Mouse (Mus musculus) lung, embryonic 15.5 days (tissue): ENCODE measurements around the gene Frat2. TPM values are rescaled to one million over a fixed set of nuclear protein-coding genes. Genes with fewer than 3 reads are reported as not detected.
"Not testable (repeated sequence)": the region's sequence is repeated elsewhere in the genome, so short reads cannot be mapped to it uniquely, and the experiment has no call there.

ENCODE experiments used
- ATAC-seq: fragments of 200-750 bp; cut with Nextera tagmentation; 2 replicates; pipeline ENCODE4 v1.8.0; 2017; ENCODE audit warnings: moderate number of reproducible peaks, borderline replicate concordance; ENCODE audit not compliant: low FRiP score, low TSS enrichment; ENCODE audit errors: extremely low read depth
- H3K27ac ChIP-seq: fragments of 300-500 bp; sonication (generic); 2 replicates; pipeline ENCODE4 v1.5.1; 2015; ENCODE audit warnings: moderate library complexity, mild to moderate bottlenecking, inconsistent platforms
- H3K27me3 ChIP-seq: fragments of 300-500 bp; sonication (generic); 2 replicates; pipeline ENCODE4 v1.6.1; 2015; ENCODE audit warnings: inconsistent platforms
- H3K36me3 ChIP-seq: fragments of 300-500 bp; sonication (generic); 2 replicates; pipeline ENCODE4 v1.6.1; 2015; ENCODE audit warnings: inconsistent platforms
- H3K4me1 ChIP-seq: fragments of 300-500 bp; sonication (generic); 2 replicates; pipeline ENCODE4 v1.6.1; 2015; ENCODE audit warnings: inconsistent platforms
- H3K4me2 ChIP-seq: fragments of 300-500 bp; sonication (generic); 2 replicates; pipeline ENCODE4 v1.6.1; 2015; ENCODE audit warnings: inconsistent platforms, mild to moderate bottlenecking, moderate library complexity
- H3K4me3 ChIP-seq: fragments of 300-500 bp; sonication (generic); 2 replicates; pipeline ENCODE4 v1.5.1; 2015; ENCODE audit warnings: mild to moderate bottlenecking, inconsistent platforms
- H3K9ac ChIP-seq: fragments of 300-500 bp; sonication (generic); 2 replicates; pipeline ENCODE4 v1.6.1; 2015; ENCODE audit warnings: inconsistent platforms
- H3K9me3 ChIP-seq: fragments of 300-500 bp; sonication (generic); 2 replicates; pipeline ENCODE4 v1.6.1; 2016; ENCODE audit warnings: inconsistent platforms
- WGBS: fragments of 180-500 bp; shearing (Covaris S2); methylation state at CpG from one replicate; pipeline ENCODE4 v1.1.7; 2015; 5-methylcytosine and 5-hydroxymethylcytosine counted together
- polyA plus RNA-seq: library from polyadenylated mRNA; unstranded; fragments of >200 nt; fragmentation: Nextera tagmentation; extraction: Ambion mirVana; gene quantifications from 2 replicates; pipeline ENCODE4 v1.2.1, GENCODE M21; 2015

Frat2 gene
- polyA plus RNA-seq, 1 experiment from 2014 or later: 4.4 TPM

DNA sequence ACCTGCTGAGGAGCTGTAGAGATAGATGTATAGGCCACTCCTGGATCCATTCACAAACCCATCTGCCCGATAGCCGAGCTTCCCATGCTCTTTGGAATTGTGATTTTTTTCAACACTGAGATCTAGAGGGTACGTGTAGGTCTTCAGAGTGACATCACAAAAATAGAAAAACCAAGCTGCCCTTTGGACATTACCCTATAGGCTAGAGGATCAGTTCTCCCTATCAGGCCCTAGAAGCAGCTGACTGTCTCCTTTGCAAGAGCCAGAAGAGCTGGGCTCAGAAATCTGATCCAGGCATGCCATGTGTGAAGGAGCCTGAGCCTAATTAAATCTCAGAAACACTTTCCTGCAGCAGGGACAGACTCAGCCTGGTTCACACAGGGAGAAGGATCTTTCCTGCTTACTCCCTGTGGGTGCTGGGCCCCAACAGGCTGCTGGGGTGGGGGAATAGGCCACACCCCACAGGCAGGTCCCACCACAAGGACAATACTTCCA lies 9.9 kb upstream of the Frat2 start:
- Histone ChIP-seq H3K27ac (no peak overlapping the region), H3K4me3 (no peak overlapping the region), H3K4me1 (no peaks in the 10 kb centered on the region), H3K9ac (no peak overlapping the region), H3K36me3 (peaks cover 6% of the 10 kb centered on the region; the same call in 1 of the 2 replicates), H3K27me3 (no peaks in the 10 kb centered on the region), H3K4me2 (no peak overlapping the region), H3K9me3 (no peaks in the 10 kb centered on the region)
- ATAC-seq: no peak
- WGBS: 60% methylated on average over 3 of the region's 3 CpGs

DNA sequence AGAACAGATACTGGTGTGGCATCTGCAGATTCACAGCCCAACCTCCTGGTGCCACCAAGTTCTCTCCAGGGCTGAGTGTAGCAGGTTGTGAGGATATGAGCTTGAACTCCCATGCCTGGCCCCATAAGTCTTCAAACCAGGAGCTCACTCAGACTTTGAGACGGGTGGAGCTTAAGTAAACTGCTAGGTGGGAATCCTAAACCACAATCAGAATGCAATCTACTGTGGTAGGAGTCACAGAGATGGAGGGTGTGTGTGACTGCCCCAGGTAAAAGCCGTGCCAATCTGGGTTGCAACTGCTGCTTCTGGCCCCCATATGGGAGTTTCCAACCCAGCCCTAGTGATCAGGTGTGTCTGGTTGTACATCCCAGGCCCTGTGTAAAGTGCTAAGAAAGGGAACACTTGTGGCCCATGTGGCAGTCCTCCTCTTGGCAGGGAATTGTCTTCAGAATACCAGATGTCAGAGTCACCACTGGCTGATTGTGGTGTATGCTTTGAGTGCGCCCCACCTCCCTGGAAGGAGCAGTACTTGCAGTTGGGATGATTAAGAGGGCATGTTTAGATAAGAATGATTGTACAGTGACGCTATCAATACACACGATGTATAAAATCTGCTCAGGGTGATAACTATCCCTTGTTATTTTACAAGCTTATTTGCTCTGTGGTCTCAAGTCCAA lies 9.3 kb upstream of the Frat2 start:
- WGBS: 49% methylated on average over 5 of the region's 5 CpGs
- Histone ChIP-seq H3K27ac (no peak overlapping the region), H3K4me1 (no peaks in the 10 kb centered on the region), H3K9ac (no peak overlapping the region), H3K4me2 (no peak overlapping the region), H3K4me3 (no peak overlapping the region), H3K9me3 (no peaks in the 10 kb centered on the region), H3K27me3 (no peaks in the 10 kb centered on the region), H3K36me3 (peaks cover 3% of the 10 kb centered on the region; the same call in 1 of the 2 replicates)
- no peak for ATAC-seq

DNA sequence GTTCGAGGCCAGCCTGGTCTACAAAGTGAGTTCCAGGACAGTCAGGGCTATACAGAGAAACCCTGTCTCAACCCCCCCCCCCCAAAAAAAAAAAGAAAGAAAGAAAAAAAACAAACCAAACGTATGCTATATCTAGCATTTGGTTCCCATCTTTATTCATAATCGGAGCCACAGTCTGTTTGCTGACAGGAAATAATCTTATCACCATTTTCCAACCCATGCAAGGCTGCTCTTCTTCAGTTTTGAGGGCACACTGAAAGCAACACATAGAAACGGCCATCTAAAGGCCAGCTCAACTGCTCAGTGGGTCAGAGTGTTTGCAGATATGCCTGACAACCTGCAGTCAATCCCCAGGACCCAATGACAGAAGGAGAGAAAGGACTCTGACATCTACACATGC lies 4.5 kb upstream of the Frat2 start:
- no peak for ATAC-seq
- no peaks in the 10 kb centered on the region for H3K27me3 ChIP-seq
- 70% methylated on average over 4 of the region's 4 CpGs for WGBS

DNA sequence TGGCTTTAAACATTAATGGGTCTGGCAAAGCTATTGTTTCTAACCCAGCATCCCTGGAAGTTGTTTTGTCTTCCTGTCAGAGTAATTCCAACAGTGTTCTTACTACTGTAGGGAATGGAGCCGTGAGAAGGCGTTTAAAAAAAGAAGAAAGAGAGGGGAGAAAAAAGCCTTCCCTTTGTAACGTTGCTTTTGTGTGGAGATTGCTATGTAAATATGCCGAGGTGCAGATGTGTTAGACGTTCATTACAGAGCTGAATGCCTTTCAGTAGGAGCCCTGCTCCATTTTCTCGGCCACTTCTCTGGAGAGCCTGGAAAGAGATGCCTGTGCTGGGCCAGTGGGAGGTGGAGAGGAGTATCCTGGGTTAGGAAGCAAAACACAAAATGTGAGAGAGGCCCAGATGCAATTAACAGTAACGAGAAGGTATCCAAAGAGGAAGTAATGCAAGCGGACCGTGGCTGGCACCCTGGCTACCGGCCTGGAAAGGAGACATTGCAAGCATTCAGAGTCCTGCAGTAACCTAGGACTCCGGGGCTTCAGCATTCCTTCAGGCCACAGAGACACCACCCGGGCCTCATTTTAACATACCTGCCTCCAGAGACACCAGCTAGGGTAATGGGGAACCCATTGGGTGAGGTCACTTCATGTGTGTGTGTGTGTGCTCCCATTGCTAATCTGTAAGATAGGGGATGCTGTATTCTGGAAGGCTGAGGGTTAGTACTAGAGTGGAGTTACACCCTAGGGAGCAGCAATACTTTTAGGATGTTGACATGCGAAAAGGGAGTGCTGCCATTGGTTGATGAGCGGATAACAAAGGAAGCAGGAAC lies 3.0 kb upstream of the Frat2 start:
- ATAC-seq: no peak
- H3K27me3 ChIP-seq: peaks cover 7% of the 10 kb centered on the region; the same call in 1 of the 2 replicates
- H3K4me3 ChIP-seq: no peak overlapping the region
- no peak overlapping the region for H3K4me2 ChIP-seq
- 33% methylated on average over 14 of the region's 14 CpGs for WGBS
- no peaks in the 10 kb centered on the region for H3K36me3 ChIP-seq
- no peaks in the 10 kb centered on the region for H3K9me3 ChIP-seq
- H3K27ac ChIP-seq: peak overlapping the region; percentile 25
- no peak overlapping the region for H3K9ac ChIP-seq
- H3K4me1 ChIP-seq: peaks cover 21% of the 10 kb centered on the region

More for the DNA sequence above, 4.5 kb upstream of the Frat2 start:
- Histone ChIP-seq H3K4me2 (no peak overlapping the region), H3K9me3 (no peaks in the 10 kb centered on the region), H3K9ac (no peak overlapping the region), H3K4me1 (peaks cover 14% of the 10 kb centered on the region), H3K4me3 (no peak overlapping the region), H3K36me3 (no peaks in the 10 kb centered on the region), H3K27ac (no peak overlapping the region)

DNA sequence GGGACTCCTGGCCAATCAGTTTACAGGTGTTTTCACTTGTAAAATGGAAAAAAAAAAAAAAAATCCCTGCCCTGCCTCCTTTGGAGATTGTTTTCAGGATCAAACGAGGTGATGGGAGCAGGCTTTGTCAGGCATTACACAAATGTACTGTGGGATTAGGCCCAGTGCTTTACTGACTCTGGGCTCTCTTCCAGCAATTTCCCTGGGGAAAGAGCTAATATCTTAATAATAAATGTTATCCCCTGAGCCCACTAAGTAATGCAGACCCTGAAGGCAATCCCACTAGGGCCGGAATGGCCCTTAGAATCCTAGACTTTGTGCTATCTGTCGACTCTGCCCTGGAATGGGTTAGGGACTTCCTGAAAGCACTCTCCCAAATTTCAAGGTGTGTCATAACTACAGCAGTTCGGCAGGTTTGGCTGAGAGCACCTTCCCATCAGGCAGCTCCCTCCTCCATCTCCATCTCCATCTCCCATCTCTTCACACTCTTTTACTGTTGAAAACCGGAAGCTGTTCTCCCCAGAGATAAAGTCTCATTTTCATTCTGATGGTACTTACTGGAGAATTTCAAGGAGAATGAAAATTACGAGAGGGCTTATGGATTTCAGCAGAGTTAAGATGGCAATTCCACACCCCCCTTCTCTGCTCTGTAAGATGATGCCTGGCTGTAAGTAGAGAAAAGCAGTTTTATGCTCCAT lies 2.2 kb upstream of the Frat2 start:
- Histone ChIP-seq H3K9ac (no peak overlapping the region), H3K9me3 (no peaks in the 10 kb centered on the region), H3K4me3 (no peak overlapping the region), H3K36me3 (no peaks in the 10 kb centered on the region), H3K27me3 (peaks cover 10% of the 10 kb centered on the region; the same call in 1 of the 2 replicates), H3K4me1 (peaks cover 21% of the 10 kb centered on the region), H3K4me2 (no peak overlapping the region), H3K27ac (0 out of 2 replicates have a peak overlapping the region, but pooled peaks have one; percentile 25)
- no peak for ATAC-seq
- 33% methylated on average over 6 of the region's 6 CpGs for WGBS

DNA sequence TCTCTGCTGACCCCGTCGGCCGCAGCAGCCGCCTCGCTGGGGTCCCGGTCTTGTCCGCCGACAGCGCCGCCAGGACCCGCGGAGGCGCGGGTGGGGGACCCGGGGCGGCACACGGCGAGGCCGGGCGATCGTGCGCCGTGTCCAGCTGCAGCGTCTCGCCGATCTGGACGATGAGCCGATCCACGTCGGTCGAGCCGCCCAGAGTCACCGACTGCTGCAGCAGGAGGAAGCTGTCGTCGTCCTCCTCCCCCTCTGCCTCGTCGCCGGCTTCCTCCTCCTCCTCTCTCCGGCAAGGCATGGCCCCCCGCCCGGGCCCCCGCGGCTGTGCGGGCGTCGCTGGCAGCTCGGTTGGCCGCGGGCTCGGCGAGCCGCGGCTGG lies 329 bp downstream of the Frat2 start:
- Histone ChIP-seq H3K4me2 (peak overlapping the region; percentile 93), H3K9ac (peak overlapping the region; percentile 49), H3K4me1 (peaks cover 21% of the 10 kb centered on the region), H3K27ac (peak overlapping the region; percentile 92), H3K4me3 (peak overlapping the region; percentile 56)
- H3K36me3 ChIP-seq, H3K27me3 ChIP-seq, H3K9me3 ChIP-seq: not testable (repeated sequence)
- peak; percentile 29; the same call in 1 of the 2 replicates for ATAC-seq
- 0% methylated on average over 33 of the region's 53 CpGs for WGBS

DNA sequence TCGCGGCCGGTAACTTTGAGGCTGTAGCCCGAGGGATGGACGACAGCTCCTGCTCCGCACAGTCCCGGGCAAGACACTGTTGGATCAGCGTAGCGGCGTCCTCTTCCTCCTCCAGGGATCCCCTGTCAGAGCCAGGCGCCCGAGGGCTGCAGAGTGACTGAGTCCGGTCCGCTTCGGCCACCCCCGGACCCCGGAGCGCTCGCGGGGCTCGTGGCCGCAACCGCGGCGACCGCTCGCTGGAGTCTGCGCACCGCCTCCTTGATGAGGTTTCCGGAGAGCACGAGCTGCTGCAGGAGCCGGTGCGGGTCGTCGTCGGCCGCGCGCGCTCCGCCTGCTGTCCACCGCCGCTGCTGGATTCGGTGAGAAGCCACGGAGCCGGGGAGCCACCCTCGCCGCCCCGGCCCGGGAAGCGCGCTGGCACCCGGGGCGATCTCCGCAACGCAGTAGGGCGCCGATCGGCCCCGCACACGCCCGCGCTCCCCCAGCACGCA lies 796 bp downstream of the Frat2 start:
- H3K9ac ChIP-seq: peak overlapping the region; percentile 49
- H3K4me1 ChIP-seq: peaks cover 21% of the 10 kb centered on the region
- peak; percentile 9; the same call in 1 of the 2 replicates for ATAC-seq
- peak overlapping the region; percentile 56 for H3K4me3 ChIP-seq
- under 1% methylated on average over 64 of the region's 64 CpGs for WGBS
- peaks cover 10% of the 10 kb centered on the region; the same call in 1 of the 2 replicates for H3K27me3 ChIP-seq
- H3K27ac ChIP-seq: peak overlapping the region; percentile 92
- peak overlapping the region; percentile 93 for H3K4me2 ChIP-seq
- H3K36me3 ChIP-seq: no peaks in the 10 kb centered on the region
- no peaks in the 10 kb centered on the region for H3K9me3 ChIP-seq

DNA sequence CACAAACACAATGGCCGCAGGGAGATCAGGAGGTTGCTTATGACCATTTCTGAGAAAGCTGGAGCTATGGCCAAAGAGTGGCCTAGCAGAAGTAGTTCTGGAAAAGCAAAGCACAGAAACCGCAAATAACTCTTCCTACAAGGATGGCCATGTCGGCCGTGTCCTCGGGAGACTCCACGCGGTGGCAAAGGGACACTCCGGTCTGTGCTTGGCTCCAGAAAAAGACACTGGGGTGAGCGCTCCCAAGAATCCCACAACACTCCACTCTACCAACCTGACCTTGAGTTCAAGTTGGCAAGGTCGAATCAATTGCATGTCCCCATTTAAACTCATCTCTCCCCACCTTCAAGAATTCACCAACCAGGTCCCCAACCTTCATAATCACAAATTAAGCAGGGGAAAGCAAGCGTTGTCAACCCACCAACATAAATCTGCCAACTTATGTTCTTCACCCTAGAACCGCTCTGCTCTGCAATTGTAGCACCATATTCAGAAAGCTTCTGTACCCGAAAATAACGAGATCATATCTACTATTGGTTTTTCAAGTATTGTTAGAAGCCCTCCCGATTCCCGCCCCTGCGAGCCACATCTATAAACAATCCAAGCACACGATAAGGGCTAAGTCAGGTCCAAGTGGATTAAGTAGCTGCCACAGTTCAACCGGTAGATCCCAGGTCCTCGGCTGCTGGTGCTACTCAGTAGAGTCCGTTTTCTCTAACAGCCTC lies 1.4 kb downstream of the Frat2 start:
- ATAC-seq: no peak
- Histone ChIP-seq H3K4me3 (peak overlapping the region; percentile 56), H3K4me2 (peak overlapping the region; percentile 93), H3K27me3 (peaks cover 10% of the 10 kb centered on the region; the same call in 1 of the 2 replicates), H3K36me3 (no peaks in the 10 kb centered on the region), H3K27ac (no peak overlapping the region), H3K4me1 (peaks cover 21% of the 10 kb centered on the region), H3K9ac (peak overlapping the region; percentile 49), H3K9me3 (no peaks in the 10 kb centered on the region)
- WGBS: 12% methylated on average over 21 of the region's 21 CpGs

DNA sequence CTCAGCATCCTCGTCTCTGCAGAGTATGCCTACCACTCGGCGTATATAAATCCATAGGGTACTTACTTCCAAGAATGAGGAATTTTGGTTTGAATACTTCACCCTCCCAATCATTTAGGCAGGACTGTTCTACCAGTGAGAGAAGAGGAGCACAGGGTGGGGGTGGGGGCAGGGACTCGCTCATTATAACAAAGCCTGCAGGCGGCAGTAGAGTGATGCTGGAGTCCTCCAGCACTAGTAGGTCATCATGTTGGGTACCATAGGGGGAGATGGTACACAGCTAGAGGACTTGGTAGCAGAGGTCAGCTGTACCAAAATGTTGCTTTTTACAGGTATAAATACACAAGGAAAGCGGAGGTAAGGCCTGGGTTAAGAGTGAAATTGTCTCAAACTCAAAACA lies 3.6 kb downstream of the Frat2 start:
- no peak for ATAC-seq
- WGBS: 83% methylated on average over 6 of the region's 6 CpGs

DNA sequence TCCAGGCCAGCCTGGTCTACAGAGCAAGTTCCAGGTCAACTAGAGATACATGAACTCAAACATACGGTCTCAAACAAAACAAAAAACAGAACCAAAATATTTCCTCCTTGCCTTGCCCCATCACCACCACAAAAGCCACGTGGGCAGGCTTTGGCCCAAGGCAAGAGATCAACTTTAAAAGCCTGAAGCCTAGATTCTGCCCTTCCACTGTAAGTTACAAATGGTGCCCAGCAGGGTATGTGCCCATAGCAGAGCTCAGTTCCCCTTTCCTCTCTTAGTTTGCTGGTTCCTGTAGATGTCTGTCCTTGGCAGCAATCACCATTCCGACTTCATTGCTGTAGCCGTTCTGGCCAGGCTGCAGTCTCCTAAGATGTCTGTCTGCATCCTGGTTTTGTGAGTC lies 5.2 kb downstream of the Frat2 start:
- WGBS: 83% methylated on average over 4 of the region's 4 CpGs
- H3K9me3 ChIP-seq: no peaks in the 10 kb centered on the region
- H3K27ac ChIP-seq: no peak overlapping the region
- ATAC-seq: no peak
- peaks cover 21% of the 10 kb centered on the region; the same call in 1 of the 2 replicates for H3K27me3 ChIP-seq
- peaks cover 7% of the 10 kb centered on the region for H3K4me1 ChIP-seq
- H3K4me2 ChIP-seq: no peak overlapping the region
- no peak overlapping the region for H3K9ac ChIP-seq
- no peak overlapping the region for H3K4me3 ChIP-seq
- no peaks in the 10 kb centered on the region for H3K36me3 ChIP-seq

More for the DNA sequence above, 3.6 kb downstream of the Frat2 start:
- Histone ChIP-seq H3K4me3 (no peak overlapping the region), H3K9ac (no peak overlapping the region), H3K4me1 (peaks cover 7% of the 10 kb centered on the region), H3K9me3 (no peaks in the 10 kb centered on the region), H3K4me2 (no peak overlapping the region), H3K27me3 (peaks cover 18% of the 10 kb centered on the region; the same call in 1 of the 2 replicates), H3K27ac (no peak overlapping the region), H3K36me3 (no peaks in the 10 kb centered on the region)

DNA sequence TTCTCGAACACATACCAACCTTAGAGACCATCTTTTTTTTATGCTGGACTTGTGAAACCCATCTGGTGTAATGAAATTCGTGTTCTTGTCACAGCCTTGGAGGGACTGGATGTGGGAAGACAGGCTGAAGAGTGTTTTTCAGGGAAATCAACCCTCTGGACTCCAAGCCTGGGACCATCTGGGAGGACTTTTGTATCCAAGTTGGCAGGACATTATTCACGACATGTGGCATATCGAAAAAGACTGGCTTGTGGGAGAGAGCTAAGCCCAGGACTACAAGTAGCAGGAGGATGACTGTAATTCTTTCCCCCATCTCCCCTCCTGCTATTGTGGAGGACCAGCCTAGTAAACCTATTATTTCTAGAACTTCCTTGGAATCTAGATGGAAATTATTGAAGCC lies 5.7 kb downstream of the Frat2 start:
- Histone ChIP-seq H3K27me3 (peaks cover 21% of the 10 kb centered on the region; the same call in 1 of the 2 replicates), H3K27ac (no peak overlapping the region), H3K4me1 (peaks cover 12% of the 10 kb centered on the region), H3K4me2 (no peak overlapping the region), H3K4me3 (no peak overlapping the region), H3K9ac (no peak overlapping the region), H3K9me3 (no peaks in the 10 kb centered on the region), H3K36me3 (no peaks in the 10 kb centered on the region)
- 75% methylated on average over 4 of the region's 4 CpGs for WGBS
- ATAC-seq: no peak
